Mouse (Mus musculus): Measurements from ENCODE around the gene Mettl26. TPM values are rescaled to one million over a fixed set of nuclear protein-coding genes. Genes with fewer than 3 reads are reported as not detected.

Gene Mettl26
- polyA plus RNA-seq, 1 experiment from 2014 or later, result 81.5 TPM

GRCm38 (mm10) chr17:25922120-25922519 is 47.2 kb downstream of the Mettl26 start:
- Histone ChIP-seq H3K9ac (no peak overlapping the region), H3K4me2 (no peak overlapping the region), H3K36me3 (peaks cover 22% of the 10 kb centered on the region), H3K27ac (no peak overlapping the region), H3K4me1 (peaks cover 23% of the 10 kb centered on the region), H3K4me3 (replicated peaks) (no peak overlapping the region), H3K27me3 (no peaks in the 10 kb centered on the region), H3K9me3 (replicated peaks) (no peaks in the 10 kb centered on the region)
- no peak for ATAC-seq (replicated peaks; ENCODE audit: low FRiP score)
- 80% methylated on average over 5 of the region's 5 CpGs for WGBS

DNA sequence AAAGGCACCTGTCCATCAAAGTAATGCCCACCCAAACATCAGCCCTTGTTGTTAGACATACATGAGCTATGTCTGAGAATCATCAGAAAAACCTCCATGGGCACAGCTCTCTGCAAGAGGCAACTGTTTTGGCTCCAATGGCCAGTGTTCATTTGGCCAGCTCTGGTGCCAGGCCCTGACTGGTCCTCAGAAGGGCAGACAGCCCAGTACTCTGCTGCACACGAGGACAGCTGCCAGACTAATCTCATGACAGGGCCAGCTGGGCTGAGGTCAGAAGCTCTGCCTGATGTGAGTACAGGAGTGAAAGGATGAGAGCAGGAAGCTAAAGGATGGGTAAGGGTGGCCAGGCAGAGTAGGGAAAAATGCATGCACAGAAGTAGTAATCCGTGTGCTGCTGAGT is 50.5 kb downstream of the Mettl26 start:
- 83% methylated on average over 2 of the region's 2 CpGs for WGBS
- H3K4me1 ChIP-seq, result peaks cover 8% of the 10 kb centered on the region
- H3K27ac ChIP-seq, result no peak overlapping the region
- H3K4me3 ChIP-seq (replicated peaks), result no peak overlapping the region
- no peaks in the 10 kb centered on the region for H3K9me3 ChIP-seq (replicated peaks)
- no peak overlapping the region for H3K9ac ChIP-seq
- no peak for ATAC-seq (replicated peaks; ENCODE audit: low FRiP score)
- H3K27me3 ChIP-seq, result no peaks in the 10 kb centered on the region
- H3K4me2 ChIP-seq, result no peak overlapping the region
- H3K36me3 ChIP-seq, result peaks cover 51% of the 10 kb centered on the region

Small RNAs within 50 kb of the gene (microRNA-seq; reads per million reads assigned to microRNA genes)
- gene Mir3082, result not detected

Other genes with a start within 250 kb of the Mettl26 start
- gene Gng13, start 157.9 kb upstream of the Mettl26 start, polyA plus RNA-seq (2015; fragmentation: Nextera tagmentation; extraction: Ambion mirVana), result 0.99 and 1.1 TPM in 2 replicates
- gene Chtf18, start 147.7 kb upstream of the Mettl26 start, polyA plus RNA-seq (2015; fragmentation: Nextera tagmentation; extraction: Ambion mirVana), result 31.0 and 38.4 TPM in 2 replicates
- gene Rpusd1, start 147.4 kb upstream of the Mettl26 start, polyA plus RNA-seq (2015; fragmentation: Nextera tagmentation; extraction: Ambion mirVana), result 19.3 and 20.7 TPM in 2 replicates
- gene Mslnl, start 139.0 kb upstream of the Mettl26 start, polyA plus RNA-seq (2015; fragmentation: Nextera tagmentation; extraction: Ambion mirVana), result 0.08 TPM in 1 of 2 replicates, not detected in the other
- gene Msln, start 120.7 kb upstream of the Mettl26 start, polyA plus RNA-seq (2015; fragmentation: Nextera tagmentation; extraction: Ambion mirVana), result 5.6 and 6.3 TPM in 2 replicates
- 30.6 and 31.8 TPM in 2 replicates for gene Narfl, start 101.3 kb upstream of the Mettl26 start, polyA plus RNA-seq (2015; fragmentation: Nextera tagmentation; extraction: Ambion mirVana)
- 63.0 and 74.8 TPM in 2 replicates for gene Haghl, start 89.4 kb upstream of the Mettl26 start, polyA plus RNA-seq (2015; fragmentation: Nextera tagmentation; extraction: Ambion mirVana)
- gene Ccdc78, start 88.5 kb upstream of the Mettl26 start, polyA plus RNA-seq (2015; fragmentation: Nextera tagmentation; extraction: Ambion mirVana), result 0.23 and 0.29 TPM in 2 replicates
- gene Fam173a, start 82.2 kb upstream of the Mettl26 start, polyA plus RNA-seq (2015; fragmentation: Nextera tagmentation; extraction: Ambion mirVana), result 91.7 and 101 TPM in 2 replicates
- not detected in 2 replicates for gene AC134908.4, start 79.4 kb upstream of the Mettl26 start, polyA plus RNA-seq (2015; fragmentation: Nextera tagmentation; extraction: Ambion mirVana)
- 53.5 and 58.5 TPM in 2 replicates for gene Metrn, start 77.9 kb upstream of the Mettl26 start, polyA plus RNA-seq (2015; fragmentation: Nextera tagmentation; extraction: Ambion mirVana)
- 1.5 and 2.2 TPM in 2 replicates for gene Fbxl16, start 66.0 kb upstream of the Mettl26 start, polyA plus RNA-seq (2015; fragmentation: Nextera tagmentation; extraction: Ambion mirVana)
- gene Wdr24, start 51.4 kb upstream of the Mettl26 start, polyA plus RNA-seq (2015; fragmentation: Nextera tagmentation; extraction: Ambion mirVana), result 28.1 and 31.8 TPM in 2 replicates
- gene Jmjd8, start 46.2 kb upstream of the Mettl26 start, polyA plus RNA-seq (2015; fragmentation: Nextera tagmentation; extraction: Ambion mirVana), result 56.2 and 61.4 TPM in 2 replicates
- gene Stub1, start 41.7 kb upstream of the Mettl26 start, polyA plus RNA-seq (2015; fragmentation: Nextera tagmentation; extraction: Ambion mirVana), result 336 and 362 TPM in 2 replicates
- 2.8 and 3.8 TPM in 2 replicates for gene Rhbdl1, start 37.8 kb upstream of the Mettl26 start, polyA plus RNA-seq (2015; fragmentation: Nextera tagmentation; extraction: Ambion mirVana)
- gene Gm20683, start 33.3 kb upstream of the Mettl26 start, polyA plus RNA-seq (2015; fragmentation: Nextera tagmentation; extraction: Ambion mirVana), result 1.8 and 3.0 TPM in 2 replicates
- gene Rhot2, start 30.2 kb upstream of the Mettl26 start, polyA plus RNA-seq (2015; fragmentation: Nextera tagmentation; extraction: Ambion mirVana), result 26.8 and 29.0 TPM in 2 replicates
- gene Wdr90, start 13.6 kb upstream of the Mettl26 start, polyA plus RNA-seq (2015; fragmentation: Nextera tagmentation; extraction: Ambion mirVana), result 31.2 and 35.6 TPM in 2 replicates
- gene Mcrip2, start 6.3 kb upstream of the Mettl26 start, polyA plus RNA-seq (2015; fragmentation: Nextera tagmentation; extraction: Ambion mirVana), result 54.9 and 55.1 TPM in 2 replicates
- 0.49 and 0.56 TPM in 2 replicates for gene Wfikkn1, start 5.8 kb downstream of the Mettl26 start, polyA plus RNA-seq (2015; fragmentation: Nextera tagmentation; extraction: Ambion mirVana)
- 27.8 and 30.9 TPM in 2 replicates for gene Rab40c, start 44.7 kb downstream of the Mettl26 start, polyA plus RNA-seq (2015; fragmentation: Nextera tagmentation; extraction: Ambion mirVana)
- gene Pigq, start 69.9 kb downstream of the Mettl26 start, polyA plus RNA-seq (2015; fragmentation: Nextera tagmentation; extraction: Ambion mirVana), result 72.2 and 76.4 TPM in 2 replicates
- 1.5 TPM in 2 replicates for gene Nhlrc4, start 69.9 kb downstream of the Mettl26 start, polyA plus RNA-seq (2015; fragmentation: Nextera tagmentation; extraction: Ambion mirVana)
- gene A930017K11Rik, start 77.5 kb downstream of the Mettl26 start, polyA plus RNA-seq (2015; fragmentation: Nextera tagmentation; extraction: Ambion mirVana), result 5.4 and 5.7 TPM in 2 replicates
- gene Capn15, start 110.7 kb downstream of the Mettl26 start, polyA plus RNA-seq (2015; fragmentation: Nextera tagmentation; extraction: Ambion mirVana), result 22.7 and 31.6 TPM in 2 replicates
- gene Rab11fip3, start 194.5 kb downstream of the Mettl26 start, polyA plus RNA-seq (2015; fragmentation: Nextera tagmentation; extraction: Ambion mirVana), result 29.1 and 30.2 TPM in 2 replicates
- gene Decr2, start 215.3 kb downstream of the Mettl26 start, polyA plus RNA-seq (2015; fragmentation: Nextera tagmentation; extraction: Ambion mirVana), result 42.9 and 45.7 TPM in 2 replicates
- 101 and 103 TPM in 2 replicates for gene Nme4, start 220.5 kb downstream of the Mettl26 start, polyA plus RNA-seq (2015; fragmentation: Nextera tagmentation; extraction: Ambion mirVana)
- gene Tmem8, start 238.2 kb downstream of the Mettl26 start, polyA plus RNA-seq (2015; fragmentation: Nextera tagmentation; extraction: Ambion mirVana), result 3.8 and 5.1 TPM in 2 replicates
- gene Mrpl28, start 248.4 kb downstream of the Mettl26 start, polyA plus RNA-seq (2015; fragmentation: Nextera tagmentation; extraction: Ambion mirVana), result 207 and 218 TPM in 2 replicates

All from kidney, embryonic 15.5 days (tissue).